In genomic region chr16:29911164-29911571, GRCm38 (mm10) we compare ENCODE assay signal across 14 mouse cellular contexts.
DNase-seq lines count a peak whose midpoint lies in the region; ATAC-seq and TF ChIP-seq lines count a peak whose summit lies in the region.
"Had no signal": no experiment of that assay in that cellular context is flagged by ENCODE, and none has a peak within 500 bp of the region (broad histone marks: within the 10 kb centered on the region; RNA-seq: fewer than 3 reads in every experiment).

No protein-coding gene starts in this region.

- no peak overlapping the region for H3K4me3 ChIP-seq in lung, embryonic 14.5 days (ENCODE audit: low read depth, low read length)
- no peak overlapping the region for H3K4me3 ChIP-seq in embryonic facial prominence, embryonic 11.5 days (ENCODE audit: low read depth, low read length)
- no peak overlapping the region for H3K4me3 ChIP-seq in limb, embryonic 10.5 days
- H3K4me3 ChIP-seq: kidney, embryonic 15.5 days; limb, embryonic 12.5 days; midbrain, embryonic 15.5 days had no signal

- no peak overlapping the region for H3K9ac ChIP-seq in lung, embryonic 14.5 days
- no peak overlapping the region for H3K9ac ChIP-seq in embryonic facial prominence, embryonic 11.5 days (replicated peaks; ENCODE audit: low read length)
- H3K9ac ChIP-seq: kidney, embryonic 15.5 days; limb, embryonic 12.5 days; midbrain, embryonic 15.5 days had no signal

- H3K4me2 ChIP-seq in lung, embryonic 14.5 days, result no peak overlapping the region
- H3K4me2 ChIP-seq in embryonic facial prominence, embryonic 11.5 days (ENCODE audit: low read depth, low read length), result no peak overlapping the region
- H3K4me2 ChIP-seq: kidney, embryonic 15.5 days; limb, embryonic 12.5 days; midbrain, embryonic 15.5 days had no signal

- TF ChIP-seq CTCF in lung, embryonic 14.5 days (IDR thresholded peaks at IDR 0.05; ENCODE audit: low read depth), result no peak

- no peak overlapping the region for H3K27ac ChIP-seq in lung, embryonic 14.5 days (ENCODE audit: low read depth)
- H3K27ac ChIP-seq in embryonic facial prominence, embryonic 11.5 days (replicated peaks; ENCODE audit: low read depth, low read length), result no peak overlapping the region
- peak overlapping the region; percentile 36; the same call in 1 of the 2 replicates for H3K27ac ChIP-seq in limb, embryonic 10.5 days
- H3K27ac ChIP-seq: kidney, embryonic 15.5 days; limb, embryonic 12.5 days; midbrain, embryonic 15.5 days had no signal

- 62% methylated on average over 7 of the region's 7 CpGs for WGBS in lung, embryonic 14.5 days
- WGBS in embryonic facial prominence, embryonic 11.5 days, result 72% methylated on average over 7 of the region's 7 CpGs
- 78% methylated on average over 7 of the region's 7 CpGs for whole genome bisulfite sequencing in limb, embryonic 10.5 days

- no peaks in the 10 kb centered on the region for H3K27me3 ChIP-seq in lung, embryonic 14.5 days (ENCODE audit: insufficient read depth, low read length)
- no peaks in the 10 kb centered on the region for H3K27me3 ChIP-seq in embryonic facial prominence, embryonic 11.5 days (ENCODE audit: control insufficient read depth, insufficient read depth, low read length)
- H3K27me3 ChIP-seq in limb, embryonic 10.5 days (ENCODE audit: low read depth, poor library complexity, severe bottlenecking), result no peaks in the 10 kb centered on the region

- no peaks in the 10 kb centered on the region for H3K36me3 ChIP-seq in lung, embryonic 14.5 days (ENCODE audit: insufficient read depth)
- no peaks in the 10 kb centered on the region for H3K36me3 ChIP-seq in embryonic facial prominence, embryonic 11.5 days (replicated peaks; ENCODE audit: control insufficient read depth, insufficient read depth, low read depth, low read length)
- no peaks in the 10 kb centered on the region for H3K36me3 ChIP-seq in limb, embryonic 10.5 days
- H3K36me3 ChIP-seq: kidney, embryonic 15.5 days; limb, embryonic 12.5 days; midbrain, embryonic 15.5 days had no signal

- ATAC-seq in lung, embryonic 14.5 days (ENCODE audit: insufficient read depth), result peak; percentile 46; the same call in 1 of the 2 replicates
- no peak for ATAC-seq in embryonic facial prominence, embryonic 11.5 days (replicated peaks; ENCODE audit: insufficient number of reproducible peaks, low FRiP score, low TSS enrichment, low read depth)
- ATAC-seq: midbrain, embryonic 15.5 days had no signal

- no peak for DNase-seq in lung, embryonic 14.5 days
- DNase-seq in lung, postnatal 14 days, result no peak
- peak; percentile 39 for DNase-seq in embryonic facial prominence, embryonic 11.5 days (ENCODE audit: low spot score)
- peak; percentile 42 for DNase-seq in limb, embryonic 10.5 days (ENCODE audit: low spot score)
- peak; percentile 29 for DNase-seq in thymus, postnatal 4 days
- no peak for DNase-seq in adipocyte (ENCODE audit: low spot score)
- DNase-seq in spleen, postnatal 36 days (ENCODE audit: low spot score in 2 of 2), result no peak
- DNase-seq in kidney, adult 18-20 months, result no peak
- DNase-seq: cerebellum, adult 9-10 months; layer of hippocampus, adult 9-11 months; lung, postnatal 10 days had no signal

- H3K9me3 ChIP-seq in lung, embryonic 14.5 days (ENCODE audit: low read depth, low read length), result no peaks in the 10 kb centered on the region
- H3K9me3 ChIP-seq in embryonic facial prominence, embryonic 11.5 days (replicated peaks; ENCODE audit: control insufficient read depth, low read length), result no peaks in the 10 kb centered on the region; the same call in 1 of the 2 replicates
- peaks cover 6% of the 10 kb centered on the region; the same call in 1 of the 2 replicates for H3K9me3 ChIP-seq in limb, embryonic 10.5 days (replicated peaks)
- H3K9me3 ChIP-seq: midbrain, embryonic 15.5 days had no signal

- peaks cover 15% of the 10 kb centered on the region; the same call in 1 of the 2 replicates for H3K4me1 ChIP-seq in lung, embryonic 14.5 days (ENCODE audit: insufficient read depth)
- H3K4me1 ChIP-seq in embryonic facial prominence, embryonic 11.5 days (ENCODE audit: control insufficient read depth, insufficient read depth, low read length), result peaks cover 5% of the 10 kb centered on the region; the same call in 1 of the 2 replicates
- peaks cover 37% of the 10 kb centered on the region for H3K4me1 ChIP-seq in limb, embryonic 10.5 days

Comparison
In these comparisons a context has a peak if more than half of its experiments do, and no peak if none do; other contexts are left out.
1. DNase-seq: peak in embryonic facial prominence, embryonic 11.5 days (single experiment), limb, embryonic 10.5 days (single experiment) and thymus, postnatal 4 days (single experiment); none in lung, embryonic 14.5 days (single experiment), lung, postnatal 14 days (single experiment), adipocyte (single experiment), spleen, postnatal 36 days (0 of 2) and kidney, adult 18-20 months (single experiment).